Mouse (Mus musculus) bone marrow, adult 2 months (tissue): ENCODE results near the gene Mcam. TPM values are rescaled to one million over a fixed set of nuclear protein-coding genes. Genes with fewer than 3 reads are reported as not detected.
"Not testable (repeated sequence)": the region's sequence is repeated elsewhere in the genome, so short reads cannot be mapped to it uniquely, and the experiment has no call there.

Source experiments
- H3K27ac ChIP-seq: fragments of 200-500 bp; 2 replicates; pipeline ENCODE4 v1.5.1; 2012; ENCODE audit warnings: low read depth, mild to moderate bottlenecking, control low read depth, inconsistent platforms, low read length; ENCODE audit not compliant: control insufficient read depth, poor library complexity, insufficient read depth
- H3K4me1 ChIP-seq: fragments of 200-500 bp; 2 replicates; pipeline ENCODE4 v1.6.1; 2011; ENCODE audit warnings: low read length; ENCODE audit not compliant: control insufficient read depth, insufficient read depth
- H3K4me3 ChIP-seq: fragments of 200-500 bp; replicated peaks from 2 replicates; pipeline ENCODE3; 2011; ENCODE audit warnings: mild to moderate bottlenecking, low read depth, low read length, control low read depth; ENCODE audit not compliant: control insufficient read depth
- CTCF ChIP-seq: fragments of 200-500 bp; IDR thresholded peaks from 2 replicates; pipeline ENCODE4 v1.5.1; 2011; ENCODE audit warnings: low read length, control low read depth; ENCODE audit not compliant: control insufficient read depth, insufficient read depth
- POLR2A ChIP-seq: fragments of 200-500 bp; IDR thresholded peaks from 2 replicates; pipeline ENCODE4 v1.6.1; 2011; ENCODE audit warnings: low read depth, mild to moderate bottlenecking, control low read depth, low read length, borderline replicate concordance; ENCODE audit not compliant: control insufficient read depth
- WGBS: fragments of 180-500 bp; shearing (Covaris S2); methylation state at CpG from one replicate; pipeline ENCODE4 v1.1.7; 2018; 5-methylcytosine and 5-hydroxymethylcytosine counted together
- polyA plus RNA-seq: library from polyadenylated mRNA; stranded (reverse); fragments of >200 nt; gene quantifications from 2 replicates; pipeline ENCODE4 v1.2.4, GENCODE M21; 2011; ENCODE audit warnings: low replicate concordance; ENCODE audit not compliant: missing spikeins, insufficient read depth, insufficient read length

The Mcam gene
- polyA plus RNA-seq, 1 experiment, result 6.3 TPM

DNA sequence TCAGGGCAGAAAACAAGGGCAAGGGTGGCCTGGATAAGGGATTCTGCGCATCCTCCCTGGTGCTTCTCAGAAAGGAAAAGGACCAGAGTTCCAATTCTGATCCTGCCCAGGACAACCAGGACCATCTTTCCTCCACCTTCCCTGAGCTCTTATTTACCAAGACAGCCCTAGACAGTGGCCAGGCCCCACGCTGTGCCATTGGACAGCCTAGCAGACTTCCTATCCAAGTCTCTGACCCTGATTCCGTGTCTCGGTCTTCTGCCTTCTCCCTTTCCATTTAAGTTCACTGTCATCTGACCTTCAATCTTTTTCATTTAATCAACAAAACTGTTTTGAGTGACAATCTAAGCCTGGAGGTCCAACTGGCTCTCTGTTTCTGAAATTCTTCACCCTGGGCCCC, 27.7 kb upstream of the Mcam start:
- Histone ChIP-seq H3K4me3 (no peak overlapping the region), H3K27ac (no peak overlapping the region), H3K4me1 (peaks cover 1% of the 10 kb centered on the region; the same call in 1 of the 2 replicates)
- WGBS, result 88% methylated on average over 4 of the region's 4 CpGs
- no peak for TF ChIP-seq CTCF
- TF ChIP-seq POLR2A, result no peak

DNA sequence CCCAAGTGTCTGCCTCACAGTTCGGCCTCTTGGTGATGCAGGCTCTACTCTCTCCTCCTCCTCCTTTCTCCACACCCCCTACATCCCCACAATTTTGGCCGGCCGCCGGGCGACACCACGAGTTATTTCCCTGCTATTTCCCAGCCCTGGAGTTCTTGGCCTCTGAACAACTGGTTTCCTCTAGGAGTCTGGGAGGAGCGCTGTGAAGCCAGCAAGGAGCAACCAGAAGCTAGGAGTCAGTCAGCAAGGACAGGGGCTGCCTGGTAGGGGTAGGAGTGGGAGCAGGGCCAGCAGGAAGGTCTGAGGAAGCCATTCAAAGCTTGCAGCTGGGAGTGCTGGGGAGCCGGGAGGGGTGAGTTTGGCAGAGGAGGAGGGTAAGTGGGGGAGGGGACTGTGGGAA, 27.2 kb upstream of the Mcam start, which contains the start of gene C1qtnf5:
Gene C1qtnf5, plus strand, starts transcription at position 136 of the 400 bp plus-strand sequence.
- Histone ChIP-seq H3K27ac (no peak within 1 kb of the TSS), H3K4me1 (peaks cover 1% of the 10 kb centered on the region; the same call in 1 of the 2 replicates), H3K4me3 (no peak within 1 kb of the TSS)
- 88% methylated on average over 8 of the region's 8 CpGs for WGBS
- TF ChIP-seq POLR2A, result no peak
- no peak for TF ChIP-seq CTCF

DNA sequence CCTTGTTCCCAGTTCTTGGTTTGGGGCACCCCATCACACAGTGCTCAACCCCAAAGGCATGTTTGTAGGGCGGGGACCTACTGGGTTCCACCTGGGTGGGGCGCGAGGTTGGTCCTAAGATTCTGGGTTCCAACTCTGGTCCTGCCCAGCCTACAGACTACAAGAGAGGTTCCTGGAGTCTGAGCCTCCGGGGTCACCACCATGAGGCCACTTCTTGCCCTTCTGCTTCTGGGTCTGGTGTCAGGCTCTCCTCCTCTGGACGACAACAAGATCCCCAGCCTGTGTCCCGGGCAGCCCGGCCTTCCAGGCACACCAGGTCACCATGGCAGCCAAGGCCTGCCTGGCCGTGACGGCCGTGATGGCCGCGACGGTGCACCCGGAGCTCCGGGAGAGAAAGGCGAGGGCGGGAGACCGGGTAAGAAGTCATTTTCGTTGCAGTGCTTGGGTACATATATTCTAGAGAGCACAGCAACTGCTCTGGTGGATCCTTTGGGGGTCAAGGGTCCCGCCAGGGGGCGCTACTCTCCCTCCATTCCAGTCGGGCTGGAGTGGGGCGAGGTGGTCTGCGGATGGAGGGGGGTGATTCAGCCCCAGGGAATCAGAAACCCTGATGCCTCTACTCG, 26.6 kb upstream of the Mcam start:
- 88% methylated on average over 25 of the region's 25 CpGs for WGBS
- TF ChIP-seq CTCF (peak; percentile 21; the same call in 1 of the 2 replicates), POLR2A (no peak)
- Histone ChIP-seq H3K27ac (no peak overlapping the region), H3K4me3 (no peak overlapping the region), H3K4me1 (peaks cover 1% of the 10 kb centered on the region; the same call in 1 of the 2 replicates)

DNA sequence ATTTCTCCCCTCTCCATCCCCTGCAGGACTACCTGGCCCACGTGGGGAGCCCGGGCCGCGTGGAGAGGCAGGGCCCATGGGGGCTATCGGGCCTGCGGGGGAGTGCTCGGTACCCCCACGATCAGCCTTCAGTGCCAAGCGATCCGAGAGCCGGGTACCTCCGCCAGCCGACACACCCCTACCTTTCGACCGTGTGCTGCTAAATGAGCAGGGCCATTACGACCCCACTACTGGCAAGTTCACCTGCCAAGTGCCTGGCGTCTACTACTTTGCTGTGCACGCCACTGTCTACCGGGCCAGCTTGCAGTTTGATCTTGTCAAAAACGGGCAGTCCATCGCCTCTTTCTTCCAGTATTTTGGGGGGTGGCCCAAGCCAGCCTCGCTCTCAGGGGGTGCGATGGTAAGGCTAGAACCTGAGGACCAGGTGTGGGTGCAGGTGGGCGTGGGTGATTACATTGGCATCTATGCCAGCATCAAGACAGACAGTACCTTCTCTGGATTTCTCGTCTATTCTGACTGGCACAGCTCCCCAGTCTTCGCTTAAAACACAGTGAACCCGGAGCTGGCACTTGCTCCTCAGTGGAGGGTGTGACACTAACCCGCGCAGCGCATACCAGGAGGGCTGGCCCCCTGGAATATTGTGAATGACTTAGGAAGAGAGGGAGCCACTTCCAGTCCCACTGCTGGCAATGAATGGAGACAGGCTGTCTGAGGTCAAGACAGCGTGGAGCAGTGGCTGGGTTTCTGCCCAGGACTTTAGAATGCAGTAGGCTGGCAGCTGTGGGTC, 25.8 kb upstream of the Mcam start:
- Histone ChIP-seq H3K4me1 (peaks cover 1% of the 10 kb centered on the region; the same call in 1 of the 2 replicates), H3K4me3 (no peak overlapping the region), H3K27ac (no peak overlapping the region)
- no peak for TF ChIP-seq CTCF
- no peak for TF ChIP-seq POLR2A
- 92% methylated on average over 31 of the region's 31 CpGs for WGBS

DNA sequence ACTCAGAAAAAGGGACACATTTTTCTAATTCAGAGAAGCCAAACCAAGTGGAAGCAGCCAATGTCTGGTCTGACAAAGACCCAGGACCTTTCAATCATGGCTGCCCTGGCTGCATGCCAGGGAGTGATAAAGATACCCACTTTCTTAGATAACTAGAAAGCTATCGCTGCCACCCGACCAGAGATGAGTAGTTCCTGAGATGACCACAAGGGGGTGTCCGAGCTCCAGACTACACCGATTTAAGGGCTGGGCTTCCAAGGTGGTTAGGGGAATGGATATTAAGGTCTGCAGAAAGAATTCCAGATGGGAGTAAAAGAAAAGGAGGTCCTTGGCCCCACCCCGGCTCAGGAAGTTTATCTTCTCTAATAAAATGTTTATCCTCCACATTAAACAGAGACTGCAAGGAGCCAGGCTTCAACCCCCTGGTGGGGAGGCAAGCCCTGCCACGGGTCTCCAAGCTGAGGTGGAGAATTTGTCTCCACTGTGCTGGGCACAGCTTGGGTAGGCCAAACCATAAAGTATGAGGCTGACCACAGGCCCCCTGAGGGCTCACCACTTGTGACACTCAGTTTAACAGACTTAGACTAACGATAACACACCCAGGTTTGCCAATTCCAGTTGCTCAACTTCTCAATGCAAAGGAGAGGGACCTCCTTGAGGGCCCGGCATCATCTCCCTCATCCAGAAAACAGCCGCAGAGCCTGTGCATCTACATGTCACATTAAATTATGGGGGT, 24.7 kb upstream of the Mcam start:
- WGBS, result 16% methylated on average over 9 of the region's 9 CpGs
- Histone ChIP-seq H3K27ac (peak overlapping the region; percentile 64), H3K4me1 (no peaks in the 10 kb centered on the region; the same call in 1 of the 2 replicates), H3K4me3 (no peak overlapping the region)
- TF ChIP-seq POLR2A (no peak), CTCF (peak; percentile 74)

DNA sequence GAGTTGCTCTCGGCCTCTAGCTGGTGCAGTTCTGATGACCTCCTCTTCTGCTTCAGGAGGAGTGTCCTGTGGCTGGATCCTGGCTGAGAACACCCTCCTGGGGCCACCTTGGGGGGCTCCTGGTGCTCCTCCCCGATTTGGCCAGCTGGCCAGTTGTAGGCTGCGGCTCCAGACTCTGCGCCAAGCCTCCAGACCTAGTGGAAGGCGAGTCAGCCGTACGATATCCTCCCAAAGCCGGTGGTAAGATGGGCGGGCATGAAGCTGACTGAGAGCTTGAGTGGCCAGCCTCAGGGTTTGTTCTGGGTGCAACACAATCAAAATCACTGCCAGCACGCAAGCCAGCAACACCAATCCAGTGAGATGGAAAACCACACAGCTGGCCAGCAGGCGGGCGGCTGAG, 22.4 kb upstream of the Mcam start:
- H3K27ac ChIP-seq, H3K4me1 ChIP-seq, H3K4me3 ChIP-seq: not testable (repeated sequence)
- 71% methylated on average over 10 of the region's 12 CpGs for WGBS

DNA sequence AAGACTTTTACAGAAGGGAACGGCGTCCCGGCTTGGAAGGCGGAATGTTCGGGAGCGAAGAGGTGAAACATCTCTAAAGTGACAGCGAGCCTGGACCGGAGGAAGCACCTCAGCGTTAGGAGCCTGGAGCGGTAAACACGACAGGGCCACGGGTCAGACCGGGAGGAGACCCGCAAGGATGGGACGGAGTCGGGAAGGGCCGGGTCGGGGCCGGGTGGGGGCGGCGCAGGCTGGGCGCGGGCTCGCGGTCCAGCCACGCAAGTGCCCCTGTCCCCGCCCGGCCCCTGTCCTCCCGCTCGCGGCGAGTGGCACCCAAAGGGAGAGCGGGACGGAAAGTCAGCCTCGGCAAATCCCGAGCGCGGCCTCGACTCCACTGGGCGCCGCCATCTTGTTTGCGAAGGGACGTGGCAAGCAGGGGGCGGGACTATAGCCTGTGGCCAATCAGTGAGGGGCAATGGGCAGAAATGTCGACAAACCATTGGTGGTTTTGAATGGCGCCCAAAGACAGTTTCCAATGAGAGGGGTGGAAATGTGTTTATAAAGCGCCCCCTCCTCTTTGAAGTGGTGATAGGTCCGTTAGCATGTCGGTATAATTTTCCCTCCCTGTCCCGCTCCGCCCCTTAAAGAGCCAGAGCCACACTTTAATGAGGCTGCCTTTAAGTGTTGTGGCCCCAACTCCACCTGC, 21.0 kb upstream of the Mcam start, which contains the start of the genes Gm49380 and Rnf26:
Gene Gm49380, minus strand, starts transcription at position 396 of the 685 bp plus-strand sequence.
Gene Rnf26, minus strand, starts transcription at position 413 of the 685 bp plus-strand sequence.
- peak; percentile 85; the same call in 1 of the 2 replicates for TF ChIP-seq POLR2A
- TF ChIP-seq CTCF, result no peak
- H3K4me3 ChIP-seq, result peak within 1 kb of the TSS; percentile 69
- WGBS, result under 1% methylated on average over 51 of the region's 51 CpGs
- no peaks in the 10 kb centered on the region; the same call in 1 of the 2 replicates for H3K4me1 ChIP-seq
- peak within 1 kb of the TSS; percentile 54; the same call in 1 of the 2 replicates for H3K27ac ChIP-seq
